Mouse (Mus musculus) lung, postnatal 0 days (tissue): Measurements from ENCODE around the gene Ccp110. TPM values are rescaled to one million over a fixed set of nuclear protein-coding genes. Genes with fewer than 3 reads are reported as not detected.

Source experiments
- ATAC-seq: fragments of 200-750 bp; cut with Nextera tagmentation; 2 replicates; pipeline ENCODE4 v1.8.0; 2017; ENCODE audit warnings: moderate library complexity
- DNase-seq: peaks from one replicate; pipeline ENCODE4 v3.0.0-alpha.2; 2016; ENCODE audit warnings: low spot score
- H3K27ac ChIP-seq: fragments of 300-500 bp; sonication (generic); 2 replicates; pipeline ENCODE4 v1.5.1; 2014; ENCODE audit warnings: antibody characterized with exemption, mild to moderate bottlenecking, low read length, mixed read lengths
- H3K27me3 ChIP-seq: fragments of 300-500 bp; sonication (generic); replicated peaks from 2 replicates; pipeline ENCODE4 v1.6.1; 2014; ENCODE audit warnings: low read length, mixed read lengths; ENCODE audit not compliant: insufficient read depth
- H3K36me3 ChIP-seq: fragments of 300-500 bp; sonication (generic); 2 replicates; pipeline ENCODE4 v1.6.1; 2014; ENCODE audit warnings: low read length, mixed read lengths; ENCODE audit not compliant: insufficient read depth
- H3K4me1 ChIP-seq: fragments of 300-500 bp; sonication (generic); 2 replicates; pipeline ENCODE4 v1.6.1; 2014; ENCODE audit warnings: antibody characterized with exemption, low read depth, low read length, mixed read lengths; ENCODE audit not compliant: insufficient read depth
- H3K4me2 ChIP-seq: fragments of 300-500 bp; sonication (generic); replicated peaks from 2 replicates; pipeline ENCODE4 v1.6.1; 2014; ENCODE audit warnings: low read depth, mild to moderate bottlenecking, low read length, moderate library complexity, mixed read lengths
- H3K4me3 ChIP-seq: fragments of 300-500 bp; sonication (generic); 2 replicates; pipeline ENCODE4 v1.5.1; 2014; ENCODE audit warnings: low read depth, low read length
- H3K9ac ChIP-seq: fragments of 300-500 bp; sonication (generic); replicated peaks from 2 replicates; pipeline ENCODE4 v1.6.1; 2014; ENCODE audit warnings: low read depth, mild to moderate bottlenecking
- H3K9me3 ChIP-seq: fragments of 300-500 bp; sonication (generic); 2 replicates; pipeline ENCODE4 v1.6.1; 2016; ENCODE audit warnings: low read length, mixed read lengths
- CTCF ChIP-seq: IDR thresholded peaks from 2 replicates; pipeline ENCODE4 v1.5.1; 2016; ENCODE audit warnings: antibody characterized with exemption, mild to moderate bottlenecking
- EP300 ChIP-seq: IDR thresholded peaks from 2 replicates; pipeline ENCODE4 v1.6.1; 2016; ENCODE audit warnings: antibody characterized with exemption, mild to moderate bottlenecking, control low read depth
- WGBS: fragments of 180-500 bp; shearing (Covaris S2); extraction: QIAGEN DNeasy Blood & Tissue Kit; methylation state at CpG from one replicate; pipeline ENCODE4 v1.1.7; 2014; 5-methylcytosine and 5-hydroxymethylcytosine counted together
- polyA plus RNA-seq: library from polyadenylated mRNA; unstranded; fragments of >200 nt; fragmentation: Nextera tagmentation; extraction: Ambion mirVana; gene quantifications from 2 replicates; pipeline ENCODE4 v1.2.1, GENCODE M21; 2015

Ccp110 gene
- polyA plus RNA-seq, 1 experiment from 2014 or later = 8.4 TPM

GRCm38 (mm10) chr7:118691287-118691686, 21.1 kb upstream of the Ccp110 start:
- H3K4me2 ChIP-seq = no peak overlapping the region
- H3K9ac ChIP-seq = no peak overlapping the region
- no peak for DNase-seq
- H3K27ac ChIP-seq = no peak overlapping the region
- H3K36me3 ChIP-seq = peaks cover 35% of the 10 kb centered on the region
- TF ChIP-seq CTCF (no peak), EP300 (no peak)
- no peaks in the 10 kb centered on the region for H3K4me1 ChIP-seq
- H3K4me3 ChIP-seq = no peak overlapping the region
- H3K9me3 ChIP-seq = no peaks in the 10 kb centered on the region
- WGBS = 93% methylated on average over 2 of the region's 2 CpGs
- no peak for ATAC-seq
- no peaks in the 10 kb centered on the region for H3K27me3 ChIP-seq

GRCm38 (mm10) chr7:118696146-118696545, 16.2 kb upstream of the Ccp110 start:
- peak; percentile 98 for TF ChIP-seq EP300
- no peak for TF ChIP-seq CTCF
- Histone ChIP-seq H3K9me3 (no peaks in the 10 kb centered on the region), H3K4me2 (no peak overlapping the region), H3K27me3 (no peaks in the 10 kb centered on the region), H3K36me3 (peaks cover 24% of the 10 kb centered on the region; the same call in 1 of the 2 replicates), H3K27ac (peak overlapping the region; percentile 69), H3K4me1 (peaks cover 4% of the 10 kb centered on the region; the same call in 1 of the 2 replicates), H3K4me3 (no peak overlapping the region), H3K9ac (no peak overlapping the region)
- peak; percentile 92 for ATAC-seq
- peak; percentile 92 for DNase-seq
- WGBS = 60% methylated on average over 6 of the region's 6 CpGs

- TF ChIP-seq CTCF (no peak), EP300 (no peak)
- Histone ChIP-seq H3K27me3 (no peaks in the 10 kb centered on the region), H3K9me3 (no peaks in the 10 kb centered on the region), H3K36me3 (peaks cover 14% of the 10 kb centered on the region; the same call in 1 of the 2 replicates), H3K4me1 (peaks cover 5% of the 10 kb centered on the region; the same call in 1 of the 2 replicates), H3K9ac (no peak overlapping the region), H3K4me2 (no peak overlapping the region), H3K27ac (peak overlapping the region; percentile 69; the same call in 1 of the 2 replicates), H3K4me3 (no peak overlapping the region)
- 46% methylated on average over 4 of the region's 4 CpGs for WGBS
- no peak for ATAC-seq
- DNase-seq = peak; percentile 45
Observed at GRCm38 (mm10) chr7:118697168-118697567, 15.2 kb upstream of the Ccp110 start.

GRCm38 (mm10) chr7:118698882-118699281, 13.5 kb upstream of the Ccp110 start:
- H3K27ac ChIP-seq = no peak overlapping the region
- peak; percentile 63 for DNase-seq
- 0 out of 2 replicates have a peak overlapping the region, but pooled peaks have one; percentile 8 for H3K4me2 ChIP-seq
- no peak overlapping the region for H3K4me3 ChIP-seq
- TF ChIP-seq CTCF (no peak), EP300 (no peak)
- WGBS = 59% methylated on average over 9 of the region's 9 CpGs
- peaks cover 9% of the 10 kb centered on the region; the same call in 1 of the 2 replicates for H3K4me1 ChIP-seq
- no peak for ATAC-seq
- no peaks in the 10 kb centered on the region for H3K27me3 ChIP-seq
- H3K9ac ChIP-seq = no peak overlapping the region
- H3K9me3 ChIP-seq = no peaks in the 10 kb centered on the region
- H3K36me3 ChIP-seq = peaks cover 11% of the 10 kb centered on the region; the same call in 1 of the 2 replicates

GRCm38 (mm10) chr7:118703144-118703561, 9.2 kb upstream of the Ccp110 start:
- H3K27ac ChIP-seq = peak overlapping the region; percentile 93
- H3K4me2 ChIP-seq = peak overlapping the region; percentile 81
- no peaks in the 10 kb centered on the region for H3K27me3 ChIP-seq
- no peak overlapping the region; the same call in 1 of the 2 replicates for H3K4me3 ChIP-seq
- TF ChIP-seq EP300 (peak; percentile 98), CTCF (no peak)
- no peak overlapping the region for H3K9ac ChIP-seq
- H3K9me3 ChIP-seq = no peaks in the 10 kb centered on the region
- H3K36me3 ChIP-seq = peaks cover 3% of the 10 kb centered on the region; the same call in 1 of the 2 replicates
- ATAC-seq = peak; percentile 59
- peak; percentile 92 for DNase-seq
- H3K4me1 ChIP-seq = peaks cover 18% of the 10 kb centered on the region; the same call in 1 of the 2 replicates
- 51% methylated on average over 15 of the region's 15 CpGs for WGBS

- ATAC-seq (peak; percentile 21; the same call in 1 of the 2 replicates), DNase-seq (peak; percentile 91)
- Histone ChIP-seq H3K4me1 (peaks cover 14% of the 10 kb centered on the region; the same call in 1 of the 2 replicates), H3K27ac (peak overlapping the region; percentile 93), H3K9me3 (no peaks in the 10 kb centered on the region), H3K9ac (peak overlapping the region; percentile 20), H3K4me3 (peak overlapping the region; percentile 87), H3K36me3 (no peaks in the 10 kb centered on the region), H3K4me2 (peak overlapping the region; percentile 81), H3K27me3 (no peaks in the 10 kb centered on the region)
- 58% methylated on average over 9 of the region's 9 CpGs for WGBS
- TF ChIP-seq EP300 (peak; percentile 79), CTCF (no peak)
Observed at GRCm38 (mm10) chr7:118704001-118704850, 8.1 kb upstream of the Ccp110 start.
